Mouse (Mus musculus) heart, embryonic 12.5 days (tissue): ENCODE measurements around the gene Rras. TPM values are rescaled to one million over a fixed set of nuclear protein-coding genes. Genes with fewer than 3 reads are reported as not detected.
"Not testable (repeated sequence)": the region's sequence is repeated elsewhere in the genome, so short reads cannot be mapped to it uniquely, and the experiment has no call there.

Experiments
- ATAC-seq: fragments of 200-750 bp; cut with Nextera tagmentation; 2 replicates; pipeline ENCODE4 v1.8.0; 2017; ENCODE audit warnings: moderate TSS enrichment, moderate library complexity; ENCODE audit not compliant: insufficient number of reproducible peaks, low FRiP score
- H3K27ac ChIP-seq: fragments of 300-500 bp; sonication (generic); 2 replicates; pipeline ENCODE4 v1.5.1; 2016; ENCODE audit warnings: mild to moderate bottlenecking, moderate library complexity; ENCODE audit not compliant: poor library complexity, severe bottlenecking
- H3K27me3 ChIP-seq: fragments of 300-500 bp; sonication (generic); replicated peaks from 2 replicates; pipeline ENCODE4 v1.6.1; 2016; ENCODE audit warnings: mild to moderate bottlenecking, moderate library complexity
- H3K36me3 ChIP-seq: fragments of 300-500 bp; sonication (generic); 2 replicates; pipeline ENCODE4 v1.6.1; 2016; ENCODE audit warnings: mild to moderate bottlenecking, moderate library complexity
- H3K4me1 ChIP-seq: fragments of 300-500 bp; sonication (generic); replicated peaks from 2 replicates; pipeline ENCODE4 v1.6.1; 2016; ENCODE audit warnings: mild to moderate bottlenecking
- H3K4me2 ChIP-seq: fragments of 300-500 bp; sonication (generic); 2 replicates; pipeline ENCODE4 v1.6.1; 2016; ENCODE audit warnings: mild to moderate bottlenecking, moderate library complexity
- H3K4me3 ChIP-seq: fragments of 300-500 bp; sonication (generic); 2 replicates; pipeline ENCODE4 v1.5.1; 2016; ENCODE audit warnings: mild to moderate bottlenecking
- H3K9ac ChIP-seq: fragments of 300-500 bp; sonication (generic); 2 replicates; pipeline ENCODE4 v1.6.1; 2016; ENCODE audit warnings: mild to moderate bottlenecking, moderate library complexity
- H3K9me3 ChIP-seq: fragments of 300-500 bp; sonication (generic); replicated peaks from 2 replicates; pipeline ENCODE4 v1.6.1; 2016; ENCODE audit warnings: mild to moderate bottlenecking, moderate library complexity
- WGBS: fragments of 180-500 bp; shearing (Covaris S2); methylation state at CpG from one replicate; pipeline ENCODE4 v1.1.7; 2016; 5-methylcytosine and 5-hydroxymethylcytosine counted together
- polyA plus RNA-seq: library from polyadenylated mRNA; unstranded; fragments of >200 nt; fragmentation: Nextera tagmentation; extraction: Ambion mirVana; gene quantifications from 2 replicates; pipeline ENCODE4 v1.2.1, GENCODE M21; 2016

The Rras gene
- polyA plus RNA-seq, 1 experiment from 2014 or later: 79.3 TPM

DNA sequence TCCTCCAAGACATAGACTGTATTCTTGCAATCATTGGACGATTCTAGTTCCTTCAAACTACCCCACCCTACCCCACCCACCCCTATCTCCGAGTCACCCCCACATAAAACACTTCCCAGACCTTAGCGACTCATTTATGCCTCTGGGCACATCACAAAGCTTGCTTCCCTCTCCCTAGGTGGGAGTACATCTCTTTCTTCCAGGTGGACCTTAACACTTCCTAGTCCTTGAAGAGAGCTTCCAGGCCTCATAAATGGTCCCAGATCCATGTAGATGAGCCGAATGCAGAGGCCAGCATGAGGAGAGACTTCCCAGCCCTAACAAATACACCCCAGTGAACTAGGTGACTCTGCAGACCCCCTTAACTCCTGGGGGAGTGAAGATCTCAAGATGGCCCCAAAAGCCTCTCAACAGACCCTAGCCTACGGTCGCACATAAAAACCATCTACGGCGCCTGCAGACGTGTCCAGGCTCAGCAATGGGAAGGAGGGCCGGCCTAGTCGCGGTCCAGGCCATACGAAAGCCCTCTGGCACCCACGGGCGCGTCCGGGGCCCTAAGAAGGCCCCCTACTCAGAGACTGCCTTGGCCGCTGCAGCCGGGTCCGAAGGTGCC is 2.3 kb upstream of the Rras start:
- no peaks in the 10 kb centered on the region for H3K27me3 ChIP-seq
- peak overlapping the region; percentile 97 for H3K9ac ChIP-seq
- no peaks in the 10 kb centered on the region for H3K9me3 ChIP-seq
- peak overlapping the region; percentile 88 for H3K27ac ChIP-seq
- ATAC-seq: no peak
- peak overlapping the region; percentile 89 for H3K4me3 ChIP-seq
- H3K4me2 ChIP-seq: peak overlapping the region; percentile 80
- WGBS: under 1% methylated on average over 20 of the region's 20 CpGs
- H3K36me3 ChIP-seq: peaks cover 31% of the 10 kb centered on the region
- H3K4me1 ChIP-seq: peaks cover 37% of the 10 kb centered on the region

DNA sequence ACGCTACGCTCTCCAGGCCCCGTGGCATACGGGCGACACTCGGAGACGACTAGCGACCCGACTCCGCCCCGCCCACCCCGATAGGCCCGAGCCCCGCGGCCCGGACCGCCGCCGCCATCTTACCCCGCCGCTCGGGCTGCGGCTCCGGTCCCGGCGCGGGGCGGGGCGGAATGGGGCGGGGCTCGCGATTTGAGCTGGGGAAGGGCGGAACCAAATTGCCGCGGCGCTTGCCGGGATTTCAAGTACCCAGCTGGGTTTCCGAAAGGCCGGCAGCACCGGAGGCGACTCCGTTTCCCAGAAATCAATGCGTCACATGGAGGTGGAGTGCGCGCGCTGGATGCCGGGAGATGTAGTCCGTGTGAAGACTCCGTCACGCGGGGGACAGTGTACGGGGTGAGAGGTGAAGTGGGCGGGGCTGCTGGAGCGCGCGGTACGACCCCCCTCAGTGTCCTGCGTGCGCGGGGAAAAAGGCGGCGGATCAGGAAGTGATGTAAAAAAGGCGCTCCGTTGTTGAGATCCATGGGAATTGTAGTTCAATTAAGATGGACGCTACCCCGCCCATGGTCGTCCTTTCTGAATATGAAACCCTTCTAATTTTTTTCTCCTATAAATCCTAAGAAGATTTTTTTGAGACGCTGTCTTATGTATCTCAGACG is 1.7 kb upstream of the Rras start, which contains the start of gene Scaf1:
Scaf1 (minus strand) TSS at position 407 of the 656 bp plus-strand sequence.
- ATAC-seq: peak; percentile 91
- Histone ChIP-seq H3K9me3 (no peaks in the 10 kb centered on the region), H3K4me1 (peaks cover 37% of the 10 kb centered on the region), H3K36me3 (peaks cover 34% of the 10 kb centered on the region), H3K9ac (peak within 1 kb of the TSS; percentile 97), H3K27ac (peak within 1 kb of the TSS; percentile 100), H3K27me3 (no peaks in the 10 kb centered on the region), H3K4me2 (peak within 1 kb of the TSS; percentile 80), H3K4me3 (peak within 1 kb of the TSS; percentile 89)
- under 1% methylated on average over 68 of the region's 69 CpGs for WGBS

DNA sequence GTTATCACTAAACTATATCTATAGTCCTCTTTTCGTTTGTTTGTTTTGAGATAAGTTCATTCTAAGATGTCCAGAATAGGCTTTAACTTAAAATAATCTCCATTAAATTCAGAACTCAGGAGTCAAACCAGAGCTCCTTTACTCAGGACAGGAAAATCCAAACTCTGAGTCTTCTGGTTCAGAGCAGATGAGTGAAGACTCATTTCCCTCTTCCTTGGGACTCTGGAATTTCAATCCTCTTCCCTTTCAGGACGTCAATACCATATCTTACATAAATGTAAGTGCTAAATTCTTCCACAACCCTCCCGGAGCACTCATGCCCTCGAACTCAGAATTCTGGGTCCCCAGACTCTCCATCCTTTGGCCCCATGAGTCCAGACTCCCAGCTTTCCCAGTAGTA is 1.0 kb upstream of the Rras start:
- Histone ChIP-seq H3K9ac (peak overlapping the region; percentile 76), H3K4me1 (peaks cover 37% of the 10 kb centered on the region), H3K27me3 (no peaks in the 10 kb centered on the region), H3K36me3 (peaks cover 34% of the 10 kb centered on the region), H3K4me3 (peak overlapping the region; percentile 89), H3K27ac (peak overlapping the region; percentile 100), H3K4me2 (peak overlapping the region; percentile 80), H3K9me3 (no peaks in the 10 kb centered on the region)
- ATAC-seq: no peak
- under 1% methylated on average over 4 of the region's 4 CpGs for WGBS

DNA sequence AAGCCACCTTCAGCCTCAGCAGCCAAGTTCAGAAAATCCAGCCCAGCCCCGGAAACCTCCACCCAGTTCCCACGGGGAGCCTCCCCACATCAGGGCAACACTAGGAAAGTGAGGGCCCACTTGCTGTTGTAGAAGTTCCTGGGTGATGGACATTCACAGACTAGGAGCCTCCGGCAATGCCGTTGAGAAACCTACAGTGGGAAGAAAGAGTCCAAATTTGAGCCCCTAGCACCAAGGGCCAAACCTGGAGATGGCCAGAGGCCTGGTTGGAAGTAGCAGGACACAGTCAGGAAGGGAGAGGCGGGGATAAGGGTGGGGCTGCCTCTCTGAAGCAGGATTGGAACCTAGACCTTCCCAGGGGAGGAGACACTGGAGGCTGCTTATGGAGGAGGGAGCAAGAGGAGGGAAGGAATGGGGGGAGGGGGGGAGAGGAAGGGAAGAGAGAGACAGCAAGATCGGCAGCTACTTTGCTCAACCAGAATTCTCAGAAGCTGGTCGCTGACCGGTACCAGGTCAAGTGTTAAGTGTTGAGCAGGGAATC is 1.3 kb downstream of the Rras start:
- WGBS: 20% methylated on average over 8 of the region's 8 CpGs
- Histone ChIP-seq H3K9ac (peak overlapping the region; percentile 77; the same call in 1 of the 2 replicates), H3K36me3 (peaks cover 12% of the 10 kb centered on the region; the same call in 1 of the 2 replicates), H3K27me3 (no peaks in the 10 kb centered on the region), H3K4me3 (peak overlapping the region; percentile 89), H3K9me3 (no peaks in the 10 kb centered on the region), H3K27ac (peak overlapping the region; percentile 88), H3K4me2 (peak overlapping the region; percentile 80), H3K4me1 (peaks cover 27% of the 10 kb centered on the region)
- no peak for ATAC-seq

DNA sequence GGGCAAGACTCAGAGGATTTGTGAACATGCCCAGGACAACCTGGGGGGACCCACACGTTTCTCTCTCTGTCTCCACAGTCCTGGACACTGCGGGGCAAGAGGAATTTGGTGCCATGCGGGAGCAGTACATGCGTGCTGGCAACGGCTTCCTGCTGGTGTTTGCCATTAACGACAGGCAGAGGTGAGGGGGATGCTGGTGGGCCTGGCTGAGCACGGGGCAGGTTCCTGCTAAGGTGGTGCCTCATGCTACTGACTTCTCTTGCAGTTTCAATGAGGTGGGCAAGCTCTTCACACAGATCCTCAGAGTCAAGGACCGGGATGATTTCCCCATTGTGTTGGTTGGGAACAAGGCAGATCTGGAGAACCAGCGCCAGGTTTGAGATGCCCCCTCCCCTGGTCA is 2.5 kb downstream of the Rras start:
- Histone ChIP-seq H3K27ac (no peak overlapping the region), H3K27me3 (no peaks in the 10 kb centered on the region), H3K4me1 (peaks cover 17% of the 10 kb centered on the region), H3K4me2 (no peak overlapping the region), H3K36me3 (peaks cover 12% of the 10 kb centered on the region; the same call in 1 of the 2 replicates), H3K4me3 (no peak overlapping the region), H3K9me3 (no peaks in the 10 kb centered on the region), H3K9ac (no peak overlapping the region)
- 74% methylated on average over 9 of the region's 9 CpGs for WGBS
- ATAC-seq: no peak

DNA sequence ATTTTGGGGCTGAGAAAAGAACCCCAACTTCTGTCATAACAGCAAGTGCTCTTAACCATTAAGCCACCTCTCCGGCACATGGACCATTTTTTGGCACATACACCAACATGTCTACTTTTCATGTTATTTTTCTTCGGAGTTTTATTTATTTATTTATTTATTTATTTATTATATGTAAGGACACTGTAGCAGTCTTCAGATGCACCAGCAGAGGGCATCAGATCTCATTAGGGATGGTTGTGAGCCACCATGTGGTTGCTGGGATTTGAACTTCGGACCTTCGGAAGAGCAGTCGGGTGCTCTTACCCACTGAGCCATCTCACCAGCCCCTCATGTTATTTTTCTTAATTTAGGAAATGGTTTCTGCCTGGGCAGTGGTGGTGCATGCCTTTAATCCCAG is 6.0 kb downstream of the Rras start:
- Histone ChIP-seq H3K36me3 (peaks cover 36% of the 10 kb centered on the region), H3K4me1 (peaks cover 16% of the 10 kb centered on the region)
- 77% methylated on average over 5 of the region's 5 CpGs for WGBS
- H3K4me3 ChIP-seq, H3K27me3 ChIP-seq, H3K9me3 ChIP-seq, H3K4me2 ChIP-seq, ATAC-seq, H3K27ac ChIP-seq, H3K9ac ChIP-seq: not testable (repeated sequence)

DNA sequence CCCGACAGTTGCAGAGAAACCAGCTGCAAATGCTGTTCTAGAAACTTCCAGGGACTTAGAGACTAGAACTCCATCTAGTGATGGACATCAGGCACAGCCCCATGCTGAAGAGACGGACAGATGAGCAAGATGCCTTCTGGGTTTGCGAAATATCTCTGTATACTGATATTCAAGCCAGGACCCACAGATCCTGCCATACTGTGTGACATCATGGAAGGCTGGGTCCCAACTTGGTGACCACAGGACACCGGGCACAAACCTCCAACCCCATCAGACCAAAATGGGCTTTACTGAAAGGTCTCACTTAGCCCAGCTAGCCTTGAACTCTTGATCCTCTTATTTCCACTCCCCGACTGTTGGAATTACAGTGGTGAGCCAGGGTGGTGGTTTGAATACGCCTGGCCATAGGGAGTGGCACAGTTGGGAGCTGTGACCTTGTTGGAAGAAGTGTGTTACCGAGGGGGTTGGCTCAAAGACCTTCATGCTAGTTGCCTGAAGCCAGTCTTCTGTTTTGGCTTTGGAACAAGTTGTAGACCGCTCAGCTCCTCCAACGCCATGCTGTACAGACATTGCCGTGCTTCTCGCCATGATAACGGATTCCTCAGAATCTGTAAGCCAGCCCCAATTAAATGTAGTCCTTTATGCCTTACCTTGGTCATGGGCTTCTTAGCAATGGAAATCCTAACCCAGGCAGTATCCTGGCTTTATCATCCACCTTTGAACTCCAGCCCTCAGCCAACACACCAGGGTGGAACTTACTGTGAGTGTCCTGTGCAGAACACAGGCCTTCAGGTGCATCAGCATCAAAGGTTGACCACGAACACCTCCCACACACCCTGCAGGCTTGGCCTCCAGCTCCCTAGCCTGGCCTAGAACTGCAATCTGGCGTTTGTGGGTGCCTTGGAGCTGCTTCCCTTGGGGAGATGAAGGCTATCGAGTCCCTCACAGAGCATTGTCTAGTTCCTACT is 6.8 kb downstream of the Rras start:
- Histone ChIP-seq H3K4me3 (no peak overlapping the region), H3K4me2 (no peak overlapping the region), H3K4me1 (peaks cover 7% of the 10 kb centered on the region), H3K27me3 (no peaks in the 10 kb centered on the region), H3K27ac (no peak overlapping the region), H3K36me3 (peaks cover 44% of the 10 kb centered on the region), H3K9me3 (no peaks in the 10 kb centered on the region), H3K9ac (no peak overlapping the region)
- 84% methylated on average over 15 of the region's 15 CpGs for WGBS
- ATAC-seq: no peak

DNA sequence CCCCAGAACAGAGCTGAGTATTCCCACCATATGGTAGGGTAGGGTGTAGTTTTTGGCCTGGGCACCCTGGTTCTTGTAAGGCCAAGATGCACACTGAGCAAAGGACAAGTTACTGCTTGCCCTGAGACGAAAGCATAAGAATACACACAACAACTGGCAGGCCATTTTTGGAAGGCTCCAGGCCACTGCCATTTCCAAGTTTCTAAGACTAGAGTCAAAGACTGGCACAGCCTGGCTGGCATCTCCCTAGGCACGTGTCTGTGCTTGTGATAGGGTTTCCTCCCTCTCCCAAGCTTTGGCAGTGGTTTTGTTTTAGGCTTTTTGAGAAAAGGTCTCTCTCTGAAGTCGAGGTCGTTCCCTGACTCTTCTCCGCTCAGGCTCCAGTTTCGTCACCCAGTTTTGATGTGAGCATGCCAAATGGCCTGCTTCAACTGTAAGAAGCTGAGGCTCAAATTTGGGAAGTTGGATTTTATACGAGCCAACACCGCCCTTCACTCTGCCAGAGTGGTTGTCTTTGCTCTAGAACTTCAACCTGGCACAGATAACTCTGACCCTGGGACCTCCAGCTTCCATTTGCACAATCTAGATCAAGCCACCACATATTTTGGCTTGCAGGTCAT is 8.0 kb downstream of the Rras start:
- WGBS: 79% methylated on average over 8 of the region's 8 CpGs
- Histone ChIP-seq H3K4me1 (peaks cover 4% of the 10 kb centered on the region), H3K9me3 (no peaks in the 10 kb centered on the region), H3K9ac (no peak overlapping the region), H3K36me3 (peaks cover 53% of the 10 kb centered on the region), H3K4me2 (no peak overlapping the region), H3K27ac (no peak overlapping the region), H3K27me3 (no peaks in the 10 kb centered on the region), H3K4me3 (no peak overlapping the region)
- ATAC-seq: no peak

DNA sequence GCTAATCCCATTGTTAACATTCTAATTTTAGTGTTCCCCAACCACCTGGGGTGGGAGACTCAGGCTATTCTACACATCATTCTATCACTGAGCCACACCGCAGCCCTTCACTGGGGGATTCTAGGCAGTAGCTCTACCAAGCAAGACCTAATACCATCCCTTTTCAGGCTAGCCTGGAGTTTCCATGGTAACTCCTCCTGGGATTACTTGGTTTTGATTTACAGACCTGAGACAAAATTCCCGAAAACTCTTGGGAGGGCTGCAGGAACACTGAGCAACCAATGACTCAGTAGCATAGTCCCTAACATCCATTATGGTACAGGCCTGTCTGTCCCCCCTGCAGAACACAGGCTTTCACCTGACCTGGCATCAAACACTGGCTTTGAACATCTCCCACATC is 8.5 kb downstream of the Rras start:
- H3K4me1 ChIP-seq: peaks cover 4% of the 10 kb centered on the region
- WGBS: 67% methylated on average over 2 of the region's 2 CpGs

DNA sequence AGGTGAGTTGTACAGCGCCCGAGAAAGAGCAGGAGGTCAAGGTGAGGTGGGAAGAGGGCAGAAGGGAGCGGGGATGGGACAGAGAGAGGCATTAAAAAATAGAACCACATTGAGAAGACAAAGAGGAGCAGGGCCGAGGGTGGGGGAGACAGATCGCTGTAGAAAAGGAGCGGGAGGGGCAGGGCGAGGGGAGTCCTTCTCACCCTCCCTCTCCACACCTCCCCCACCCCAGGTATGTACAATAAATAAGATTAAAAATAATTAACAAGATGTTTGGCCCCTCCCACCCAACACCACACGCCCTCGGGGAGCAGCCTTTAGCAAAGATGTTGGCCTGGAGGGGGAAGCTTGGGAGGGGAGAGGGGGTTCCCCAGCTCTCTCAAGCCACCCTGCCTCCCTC is 10.0 kb downstream of the Rras start:
- WGBS: 92% methylated on average over 9 of the region's 9 CpGs
- Histone ChIP-seq H3K4me2 (no peak overlapping the region), H3K36me3 (peaks cover 64% of the 10 kb centered on the region), H3K27me3 (no peaks in the 10 kb centered on the region), H3K9ac (no peak overlapping the region), H3K4me1 (peaks cover 4% of the 10 kb centered on the region), H3K27ac (no peak overlapping the region), H3K9me3 (no peaks in the 10 kb centered on the region), H3K4me3 (no peak overlapping the region)
- ATAC-seq: no peak

More for the DNA sequence above, 8.5 kb downstream of the Rras start:
- no peak for ATAC-seq
- no peaks in the 10 kb centered on the region for H3K9me3 ChIP-seq
- no peak overlapping the region for H3K9ac ChIP-seq
- peaks cover 53% of the 10 kb centered on the region for H3K36me3 ChIP-seq
- no peaks in the 10 kb centered on the region for H3K27me3 ChIP-seq
- no peak overlapping the region for H3K27ac ChIP-seq
- no peak overlapping the region for H3K4me2 ChIP-seq
- no peak overlapping the region for H3K4me3 ChIP-seq
